Mouse (Mus musculus) kidney, embryonic 16.5 days (tissue): ENCODE measurements around the gene Sult5a1. TPM values are rescaled to one million over a fixed set of nuclear protein-coding genes. Genes with fewer than 3 reads are reported as not detected.
A peak's percentile ranks its signal among the peaks of the same experiment; 100 is the strongest.
"Not testable (repeated sequence)": the region's sequence is repeated elsewhere in the genome, so short reads cannot be mapped to it uniquely, and the experiment has no call there.

Experiments
- ATAC-seq: fragments of 200-750 bp; cut with Nextera tagmentation; 2 replicates; pipeline ENCODE4 v1.8.0; 2017; ENCODE audit warnings: moderate TSS enrichment; ENCODE audit not compliant: low FRiP score, low TSS enrichment
- H3K27ac ChIP-seq: fragments of 300-500 bp; sonication (generic); 2 replicates; pipeline ENCODE4 v1.5.1; 2014; ENCODE audit warnings: low read length
- H3K27me3 ChIP-seq: fragments of 300-500 bp; sonication (generic); 2 replicates; pipeline ENCODE4 v1.6.1; 2014; ENCODE audit warnings: low read length, control low read depth, mixed read lengths; ENCODE audit not compliant: insufficient read depth
- H3K36me3 ChIP-seq: fragments of 300-500 bp; sonication (generic); 2 replicates; pipeline ENCODE4 v1.6.1; 2014; ENCODE audit warnings: low read length, control low read depth, mixed read lengths; ENCODE audit not compliant: insufficient read depth
- H3K4me1 ChIP-seq: fragments of 300-500 bp; sonication (generic); 2 replicates; pipeline ENCODE4 v1.6.1; 2014; ENCODE audit warnings: low read length, control low read depth, mixed read lengths; ENCODE audit not compliant: insufficient read depth
- H3K4me2 ChIP-seq: fragments of 300-500 bp; sonication (generic); replicated peaks from 2 replicates; pipeline ENCODE4 v1.6.1; 2014; ENCODE audit warnings: low read depth, low read length
- H3K4me3 ChIP-seq: fragments of 300-500 bp; sonication (generic); 2 replicates; pipeline ENCODE4 v1.5.1; 2014; ENCODE audit warnings: mild to moderate bottlenecking, low read length
- H3K9ac ChIP-seq: fragments of 300-500 bp; sonication (generic); replicated peaks from 2 replicates; pipeline ENCODE4 v1.6.1; 2014; ENCODE audit warnings: low read length
- H3K9me3 ChIP-seq: fragments of 300-500 bp; sonication (generic); 2 replicates; pipeline ENCODE4 v1.6.1; 2016; ENCODE audit warnings: low read length, control low read depth
- WGBS: fragments of 180-500 bp; shearing (Covaris S2); extraction: QIAGEN DNeasy Blood & Tissue Kit; methylation state at CpG from one replicate; pipeline ENCODE4 v1.1.7; 2014; 5-methylcytosine and 5-hydroxymethylcytosine counted together
- polyA plus RNA-seq: library from polyadenylated mRNA; unstranded; fragments of >200 nt; fragmentation: Nextera tagmentation; extraction: Ambion mirVana; gene quantifications from 2 replicates; pipeline ENCODE4 v1.2.1, GENCODE M21; 2015

Sult5a1 gene
- polyA plus RNA-seq, 1 experiment from 2014 or later = 12.6 TPM

GRCm38 (mm10) chr8:123104046-123104767, 53.9 kb downstream of the Sult5a1 start:
- H3K9ac ChIP-seq = peak overlapping the region; percentile 97; the same call in 1 of the 2 replicates
- no peak for ATAC-seq

GRCm38 (mm10) chr8:123103285-123103684, 54.8 kb downstream of the Sult5a1 start:
- H3K4me1 ChIP-seq = peaks cover 17% of the 10 kb centered on the region
- H3K27ac ChIP-seq = peak overlapping the region; percentile 93
- peak overlapping the region; percentile 97 for H3K9ac ChIP-seq
- H3K4me3 ChIP-seq = peak overlapping the region; percentile 87
- no peaks in the 10 kb centered on the region for H3K27me3 ChIP-seq
- 8% methylated on average over 14 of the region's 15 CpGs for WGBS
- peak overlapping the region; percentile 90 for H3K4me2 ChIP-seq
- H3K36me3 ChIP-seq = peaks cover 28% of the 10 kb centered on the region
- ATAC-seq = no peak
- H3K9me3 ChIP-seq = no peaks in the 10 kb centered on the region

More at GRCm38 (mm10) chr8:123104046-123104767, 53.9 kb downstream of the Sult5a1 start:
- no peaks in the 10 kb centered on the region for H3K27me3 ChIP-seq
- H3K4me2 ChIP-seq = peak overlapping the region; percentile 90
- peak overlapping the region; percentile 87 for H3K4me3 ChIP-seq
- H3K9me3 ChIP-seq = no peaks in the 10 kb centered on the region
- WGBS = 87% methylated on average over 6 of the region's 6 CpGs
- peaks cover 28% of the 10 kb centered on the region for H3K36me3 ChIP-seq
- H3K4me1 ChIP-seq = peaks cover 17% of the 10 kb centered on the region
- H3K27ac ChIP-seq = peak overlapping the region; percentile 93

- peak overlapping the region; percentile 93 for H3K27ac ChIP-seq
- ATAC-seq = 0 out of 2 replicates have a peak, but pooled peaks have one; percentile 3
- not testable (repeated sequence) for H3K9me3 ChIP-seq, H3K27me3 ChIP-seq
- H3K36me3 ChIP-seq = peaks cover 28% of the 10 kb centered on the region
- H3K4me3 ChIP-seq = peak overlapping the region; percentile 87
- H3K4me2 ChIP-seq = peak overlapping the region; percentile 90
- H3K4me1 ChIP-seq = peaks cover 17% of the 10 kb centered on the region
- H3K9ac ChIP-seq = peak overlapping the region; percentile 97
- WGBS = under 1% methylated on average over 26 of the region's 26 CpGs
Observed at GRCm38 (mm10) chr8:123102855-123103254, 55.3 kb downstream of the Sult5a1 start.

- H3K9ac ChIP-seq = peak within 1 kb of the TSS; percentile 97
- ATAC-seq = peak; percentile 92
- under 1% methylated on average over 56 of the region's 56 CpGs for WGBS
- H3K4me1 ChIP-seq = peaks cover 17% of the 10 kb centered on the region
- H3K4me3 ChIP-seq = peak within 1 kb of the TSS; percentile 87
- peaks cover 28% of the 10 kb centered on the region for H3K36me3 ChIP-seq
- H3K9me3 ChIP-seq = no peaks in the 10 kb centered on the region
- no peaks in the 10 kb centered on the region for H3K27me3 ChIP-seq
- H3K4me2 ChIP-seq = peak within 1 kb of the TSS; percentile 90
- peak within 1 kb of the TSS; percentile 93 for H3K27ac ChIP-seq
Observed at GRCm38 (mm10) chr8:123101735-123102685, 56.1 kb downstream of the Sult5a1 start, which contains the start of gene Rpl13. Gene Rpl13 (plus strand): TSS chr8:123102350.

GRCm38 (mm10) chr8:123101244-123101643, 56.9 kb downstream of the Sult5a1 start:
- 66% methylated on average over 4 of the region's 4 CpGs for WGBS
- Histone ChIP-seq H3K4me2 (no peak overlapping the region), H3K27ac (0 out of 2 replicates have a peak overlapping the region, but pooled peaks have one; percentile 79), H3K4me1 (peaks cover 17% of the 10 kb centered on the region), H3K36me3 (peaks cover 28% of the 10 kb centered on the region), H3K9ac (no peak overlapping the region), H3K27me3 (no peaks in the 10 kb centered on the region), H3K4me3 (no peak overlapping the region), H3K9me3 (no peaks in the 10 kb centered on the region)
- ATAC-seq = no peak

- H3K4me2 ChIP-seq = no peak overlapping the region
- no peak overlapping the region for H3K9ac ChIP-seq
- H3K36me3 ChIP-seq = peaks cover 23% of the 10 kb centered on the region
- no peaks in the 10 kb centered on the region for H3K9me3 ChIP-seq
- peak overlapping the region; percentile 79 for H3K27ac ChIP-seq
- peaks cover 17% of the 10 kb centered on the region for H3K4me1 ChIP-seq
- WGBS = 59% methylated on average over 8 of the region's 8 CpGs
- no peak for ATAC-seq
- H3K4me3 ChIP-seq = no peak overlapping the region
- H3K27me3 ChIP-seq = no peaks in the 10 kb centered on the region
Observed at GRCm38 (mm10) chr8:123100288-123100687, 57.8 kb downstream of the Sult5a1 start.

- H3K9ac ChIP-seq = no peak overlapping the region
- no peak overlapping the region for H3K4me3 ChIP-seq
- H3K27me3 ChIP-seq = no peaks in the 10 kb centered on the region
- H3K9me3 ChIP-seq = no peaks in the 10 kb centered on the region
- peaks cover 5% of the 10 kb centered on the region; the same call in 1 of the 2 replicates for H3K4me1 ChIP-seq
- H3K4me2 ChIP-seq = no peak overlapping the region
- ATAC-seq = peak; percentile 78
- peaks cover 23% of the 10 kb centered on the region for H3K36me3 ChIP-seq
- 54% methylated on average over 12 of the region's 12 CpGs for WGBS
- H3K27ac ChIP-seq = peak overlapping the region; percentile 79
Observed at GRCm38 (mm10) chr8:123097786-123098584, 60.1 kb downstream of the Sult5a1 start.

GRCm38 (mm10) chr8:123097216-123097615, 60.9 kb downstream of the Sult5a1 start:
- Histone ChIP-seq H3K4me2 (no peak overlapping the region), H3K9ac (no peak overlapping the region), H3K27me3 (no peaks in the 10 kb centered on the region), H3K36me3 (peaks cover 23% of the 10 kb centered on the region), H3K4me1 (peaks cover 5% of the 10 kb centered on the region; the same call in 1 of the 2 replicates), H3K27ac (peak overlapping the region; percentile 79), H3K4me3 (no peak overlapping the region), H3K9me3 (no peaks in the 10 kb centered on the region)
- no peak for ATAC-seq
- WGBS = 91% methylated on average over 11 of the region's 11 CpGs
